Mouse (Mus musculus) embryonic fibroblast, embryonic 13.5 days (primary cell): ENCODE results near the gene Ccna1. TPM values are rescaled to one million over a fixed set of nuclear protein-coding genes. Genes with fewer than 3 reads are reported as not detected.
A peak's percentile ranks its signal among the peaks of the same experiment; 100 is the strongest.

Source experiments
- H3K27ac ChIP-seq: 2 replicates; pipeline ENCODE4 v1.5.1; 2012; ENCODE audit warnings: low read length, control low read depth, inconsistent platforms; ENCODE audit not compliant: insufficient read depth
- H3K4me1 ChIP-seq: 2 replicates; pipeline ENCODE4 v1.6.1; 2011; ENCODE audit warnings: low read length; ENCODE audit not compliant: control insufficient read depth, insufficient read depth
- H3K4me3 ChIP-seq: 2 replicates; pipeline ENCODE4 v1.5.1; 2011; ENCODE audit warnings: mild to moderate bottlenecking, control low read depth, low read length; ENCODE audit not compliant: insufficient read depth
- CTCF ChIP-seq: IDR thresholded peaks from 2 replicates; pipeline ENCODE4 v1.5.1; 2011; ENCODE audit warnings: mild to moderate bottlenecking, control low read depth, low read length, moderate library complexity, borderline replicate concordance; ENCODE audit not compliant: insufficient read depth
- POLR2A ChIP-seq: IDR thresholded peaks from 2 replicates; pipeline ENCODE4 v1.6.1; 2011; ENCODE audit warnings: low read depth, mild to moderate bottlenecking, control low read depth, low read length, moderate library complexity
- polyA plus RNA-seq: library from polyadenylated mRNA; stranded (reverse); fragments of >200 nt; gene quantifications from 2 replicates; pipeline ENCODE4 v1.2.4, GENCODE M21; 2011; ENCODE audit warnings: low read depth; ENCODE audit not compliant: missing spikeins, insufficient read length

Ccna1 gene
- polyA plus RNA-seq, 1 experiment = 0.70 TPM

GRCm38 (mm10) chr3:55087360-55087759 is 32.1 kb upstream of the Ccna1 start:
- no peaks in the 10 kb centered on the region for H3K4me1 ChIP-seq
- TF ChIP-seq POLR2A (no peak), CTCF (no peak)
- H3K4me3 ChIP-seq = no peak overlapping the region

DNA sequence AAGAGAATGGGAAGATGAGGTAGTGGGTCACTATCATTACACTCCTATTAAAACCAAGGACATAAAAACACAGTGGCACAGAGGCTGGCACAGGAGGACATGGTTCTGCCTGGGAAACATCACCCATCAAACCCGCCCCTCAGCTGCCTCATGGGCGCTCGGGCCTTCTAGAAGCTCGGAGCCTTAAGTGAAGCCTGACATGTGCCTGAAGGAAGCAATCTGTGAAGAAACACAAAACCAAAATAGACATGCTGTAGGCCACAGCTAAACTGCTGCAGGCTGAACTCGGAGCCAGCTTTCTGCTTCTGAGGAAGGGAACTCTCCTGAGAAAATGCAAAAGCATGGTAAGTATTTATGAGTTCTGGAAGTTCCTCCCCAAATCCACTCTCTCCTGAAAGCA is 31.6 kb upstream of the Ccna1 start:
- Histone ChIP-seq H3K4me3 (no peak overlapping the region), H3K27ac (0 out of 2 replicates have a peak overlapping the region, but pooled peaks have one; percentile 8), H3K4me1 (no peaks in the 10 kb centered on the region)
- TF ChIP-seq POLR2A = no peak
- TF ChIP-seq CTCF = no peak

More at GRCm38 (mm10) chr3:55087360-55087759, 32.1 kb upstream of the Ccna1 start:
- H3K27ac ChIP-seq = 0 out of 2 replicates have a peak overlapping the region, but pooled peaks have one; percentile 8

- TF ChIP-seq POLR2A (no peak), CTCF (no peak)
- Histone ChIP-seq H3K4me1 (no peaks in the 10 kb centered on the region), H3K27ac (no peak overlapping the region), H3K4me3 (no peak overlapping the region)
Measured at GRCm38 (mm10) chr3:55085716-55086115, 30.4 kb upstream of the Ccna1 start.

DNA sequence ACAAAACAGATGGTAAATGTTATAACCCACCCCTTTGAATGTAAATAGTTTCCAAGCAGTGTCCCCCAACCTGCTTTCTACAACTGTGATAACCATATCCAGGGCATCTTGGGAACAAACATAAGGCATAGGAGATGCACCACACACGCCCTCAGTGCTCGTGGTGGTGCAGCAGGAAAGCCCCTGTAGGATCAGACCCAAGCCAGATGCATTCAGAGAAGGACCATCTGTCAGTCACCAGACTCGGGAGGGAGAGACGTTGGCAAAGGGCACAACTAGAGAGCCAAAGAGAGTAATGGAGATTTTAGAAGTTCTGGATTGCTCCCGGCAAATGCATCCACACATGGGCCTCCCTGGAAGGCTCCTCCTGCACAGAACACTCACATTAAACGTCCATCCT is 29.5 kb upstream of the Ccna1 start:
- Histone ChIP-seq H3K4me1 (no peaks in the 10 kb centered on the region), H3K27ac (no peak overlapping the region), H3K4me3 (no peak overlapping the region)
- no peak for TF ChIP-seq POLR2A
- TF ChIP-seq CTCF = no peak

GRCm38 (mm10) chr3:55080055-55080454 is 24.8 kb upstream of the Ccna1 start:
- TF ChIP-seq CTCF (peak; percentile 93), POLR2A (no peak)
- no peak overlapping the region for H3K27ac ChIP-seq

DNA sequence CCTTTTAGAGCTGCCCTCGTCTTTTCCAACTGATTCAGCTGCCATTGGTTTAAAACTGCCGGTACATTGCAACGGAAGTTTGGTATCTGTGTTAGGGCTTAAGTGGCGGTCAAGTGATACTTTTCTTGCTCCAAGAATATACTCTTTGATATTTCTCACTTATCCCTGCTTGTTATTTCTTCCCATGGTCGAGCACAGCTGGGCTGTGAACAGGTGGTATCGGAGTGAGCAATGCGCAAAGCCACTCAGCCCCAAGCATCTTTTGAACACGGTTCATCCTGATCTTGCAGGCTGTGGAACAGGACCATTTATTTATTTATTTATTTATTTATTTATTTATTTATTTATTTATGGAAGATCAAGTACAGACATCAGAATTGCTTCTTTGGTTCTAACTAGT is 24.3 kb upstream of the Ccna1 start:
- no peak for TF ChIP-seq CTCF
- no peak for TF ChIP-seq POLR2A
- Histone ChIP-seq H3K27ac (no peak overlapping the region), H3K4me3 (no peak overlapping the region), H3K4me1 (no peaks in the 10 kb centered on the region)

More at GRCm38 (mm10) chr3:55080055-55080454, 24.8 kb upstream of the Ccna1 start:
- H3K4me3 ChIP-seq = no peak overlapping the region
- no peaks in the 10 kb centered on the region for H3K4me1 ChIP-seq

GRCm38 (mm10) chr3:55078233-55078632 is 22.9 kb upstream of the Ccna1 start:
- TF ChIP-seq POLR2A (no peak), CTCF (no peak)
- Histone ChIP-seq H3K4me3 (no peak overlapping the region), H3K4me1 (no peaks in the 10 kb centered on the region), H3K27ac (no peak overlapping the region)

GRCm38 (mm10) chr3:55075294-55075648 is 20.0 kb upstream of the Ccna1 start:
- no peak overlapping the region for H3K27ac ChIP-seq
- no peaks in the 10 kb centered on the region for H3K4me1 ChIP-seq
- no peak overlapping the region for H3K4me3 ChIP-seq
- TF ChIP-seq POLR2A = no peak
- no peak for TF ChIP-seq CTCF

- H3K4me3 ChIP-seq = no peak overlapping the region
- TF ChIP-seq CTCF (no peak), POLR2A (no peak)
- no peaks in the 10 kb centered on the region for H3K4me1 ChIP-seq
- no peak overlapping the region for H3K27ac ChIP-seq
Measured at GRCm38 (mm10) chr3:55074576-55075293, 19.4 kb upstream of the Ccna1 start.

- Histone ChIP-seq H3K4me1 (no peaks in the 10 kb centered on the region), H3K4me3 (no peak overlapping the region), H3K27ac (no peak overlapping the region)
- no peak for TF ChIP-seq CTCF
- no peak for TF ChIP-seq POLR2A
Measured at GRCm38 (mm10) chr3:55067791-55068434, 12.6 kb upstream of the Ccna1 start.

DNA sequence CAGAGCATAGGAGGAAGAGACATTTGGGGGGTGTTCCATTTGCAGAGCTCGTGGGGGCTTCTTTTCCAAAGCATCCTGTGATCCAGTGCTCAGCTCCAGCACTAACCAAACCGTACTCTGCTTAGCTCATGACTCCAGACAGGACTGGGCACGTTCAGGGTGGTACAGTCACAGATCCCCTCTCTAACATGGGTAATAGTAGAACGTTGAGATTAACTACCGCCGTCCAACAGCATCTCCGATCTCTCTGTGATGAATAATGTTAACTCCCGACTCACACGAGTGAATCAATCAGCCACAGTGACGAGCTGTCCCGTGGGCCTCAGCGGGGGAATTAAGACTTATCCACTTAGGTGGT is 11.3 kb upstream of the Ccna1 start:
- no peak overlapping the region for H3K27ac ChIP-seq
- TF ChIP-seq CTCF = no peak
- H3K4me3 ChIP-seq = no peak overlapping the region

More for the DNA sequence above, 11.3 kb upstream of the Ccna1 start:
- no peaks in the 10 kb centered on the region for H3K4me1 ChIP-seq
